Mouse (Mus musculus) midbrain, embryonic 10.5 days (tissue): ENCODE measurements around the gene Chrnb2. TPM values are rescaled to one million over a fixed set of nuclear protein-coding genes. Genes with fewer than 3 reads are reported as not detected.
"Not testable (repeated sequence)": the region's sequence is repeated elsewhere in the genome, so short reads cannot be mapped to it uniquely, and the experiment has no call there.

Experiments
- DNase-seq: peaks from one replicate; pipeline ENCODE4 v3.0.0-alpha.2; 2017; ENCODE audit warnings: low spot score
- H3K27ac ChIP-seq: fragments of 300-500 bp; sonication (generic); replicated peaks from 2 replicates; pipeline ENCODE4 v1.5.1; 2016; ENCODE audit warnings: mild to moderate bottlenecking
- H3K27me3 ChIP-seq: fragments of 300-500 bp; sonication (generic); 2 replicates; pipeline ENCODE4 v1.6.1; 2016; ENCODE audit warnings: low read depth, mild to moderate bottlenecking; ENCODE audit not compliant: poor library complexity, severe bottlenecking
- H3K36me3 ChIP-seq: fragments of 300-500 bp; sonication (generic); 2 replicates; pipeline ENCODE4 v1.6.1; 2016; ENCODE audit warnings: mild to moderate bottlenecking, moderate library complexity
- H3K4me1 ChIP-seq: fragments of 300-500 bp; sonication (generic); 2 replicates; pipeline ENCODE4 v1.6.1; 2016
- H3K4me3 ChIP-seq: fragments of 300-500 bp; sonication (generic); 2 replicates; pipeline ENCODE4 v1.5.1; 2016; ENCODE audit warnings: mild to moderate bottlenecking, moderate library complexity
- H3K9me3 ChIP-seq: fragments of 300-500 bp; sonication (generic); replicated peaks from 2 replicates; pipeline ENCODE4 v1.6.1; 2016; ENCODE audit warnings: mild to moderate bottlenecking
- WGBS: fragments of 180-500 bp; shearing (Covaris S2); methylation state at CpG from one replicate; pipeline ENCODE4 v1.1.7; 2016; 5-methylcytosine and 5-hydroxymethylcytosine counted together
- polyA plus RNA-seq: library from polyadenylated mRNA; unstranded; fragments of >200 nt; fragmentation: Nextera tagmentation; extraction: Ambion mirVana; gene quantifications from 2 replicates; pipeline ENCODE4 v1.2.1, GENCODE M21; 2016

Gene Chrnb2
- 5.9 and 11.3 TPM in 2 replicates for polyA plus RNA-seq

GRCm38 (mm10) chr3:89764119-89764724, at the start of gene Chrnb2:
Chrnb2 (minus strand) TSS chr3:89764632.
- no peaks in the 10 kb centered on the region; the same call in 1 of the 2 replicates for H3K36me3 ChIP-seq
- H3K4me3 ChIP-seq, result peak within 1 kb of the TSS; percentile 56
- H3K4me1 ChIP-seq, result peaks cover 34% of the 10 kb centered on the region
- DNase-seq, result peak; percentile 84
- peak within 1 kb of the TSS; percentile 74 for H3K27ac ChIP-seq
- peaks cover 24% of the 10 kb centered on the region for H3K27me3 ChIP-seq
- H3K9me3 ChIP-seq, result no peaks in the 10 kb centered on the region
- WGBS, result under 1% methylated on average over 36 of the region's 36 CpGs

- H3K36me3 ChIP-seq, result no peaks in the 10 kb centered on the region
- H3K27ac ChIP-seq, result no peak overlapping the region
- H3K4me1 ChIP-seq, result no peaks in the 10 kb centered on the region
- no peaks in the 10 kb centered on the region for H3K9me3 ChIP-seq
- no peak overlapping the region for H3K4me3 ChIP-seq
- no peaks in the 10 kb centered on the region for H3K27me3 ChIP-seq
- no peak for DNase-seq
- WGBS, result 73% methylated on average over 7 of the region's 7 CpGs
Measured at GRCm38 (mm10) chr3:89814051-89814450, 49.6 kb upstream of the Chrnb2 start.

- Histone ChIP-seq H3K27me3 (no peaks in the 10 kb centered on the region), H3K4me3 (no peak overlapping the region), H3K27ac (no peak overlapping the region), H3K36me3 (no peaks in the 10 kb centered on the region), H3K4me1 (no peaks in the 10 kb centered on the region), H3K9me3 (no peaks in the 10 kb centered on the region)
- DNase-seq, result no peak
- 71% methylated on average over 3 of the region's 3 CpGs for WGBS
Measured at GRCm38 (mm10) chr3:89812166-89812565, 47.7 kb upstream of the Chrnb2 start.

- Histone ChIP-seq H3K9me3 (no peaks in the 10 kb centered on the region), H3K4me1 (no peaks in the 10 kb centered on the region), H3K4me3 (no peak overlapping the region), H3K27ac (no peak overlapping the region), H3K36me3 (no peaks in the 10 kb centered on the region), H3K27me3 (no peaks in the 10 kb centered on the region)
- no peak for DNase-seq
Measured at GRCm38 (mm10) chr3:89810841-89811240, 46.4 kb upstream of the Chrnb2 start.

GRCm38 (mm10) chr3:89808638-89809037, 44.2 kb upstream of the Chrnb2 start:
- Histone ChIP-seq H3K9me3 (no peaks in the 10 kb centered on the region), H3K4me1 (no peaks in the 10 kb centered on the region), H3K36me3 (no peaks in the 10 kb centered on the region), H3K27me3 (no peaks in the 10 kb centered on the region), H3K4me3 (no peak overlapping the region), H3K27ac (no peak overlapping the region)
- WGBS, result 59% methylated on average over 9 of the region's 9 CpGs
- no peak for DNase-seq

- no peaks in the 10 kb centered on the region for H3K4me1 ChIP-seq
- no peak for DNase-seq
- H3K4me3 ChIP-seq, result no peak overlapping the region
- no peaks in the 10 kb centered on the region for H3K36me3 ChIP-seq
- 0 out of 2 replicates have a peak, but pooled peaks cover 4% of the 10 kb centered on the region for H3K27me3 ChIP-seq
- H3K27ac ChIP-seq, result no peak overlapping the region
- no peaks in the 10 kb centered on the region for H3K9me3 ChIP-seq
- 77% methylated on average over 5 of the region's 5 CpGs for WGBS
Measured at GRCm38 (mm10) chr3:89807881-89808280, 43.4 kb upstream of the Chrnb2 start.

GRCm38 (mm10) chr3:89807171-89807570, 42.7 kb upstream of the Chrnb2 start:
- Histone ChIP-seq H3K27me3 (0 out of 2 replicates have a peak, but pooled peaks cover 4% of the 10 kb centered on the region), H3K36me3 (no peaks in the 10 kb centered on the region), H3K4me1 (no peaks in the 10 kb centered on the region), H3K27ac (no peak overlapping the region), H3K4me3 (no peak overlapping the region), H3K9me3 (no peaks in the 10 kb centered on the region)
- 88% methylated on average over 3 of the region's 3 CpGs for WGBS
- DNase-seq, result no peak

GRCm38 (mm10) chr3:89806751-89807150, 42.3 kb upstream of the Chrnb2 start:
- H3K9me3 ChIP-seq, result no peaks in the 10 kb centered on the region
- H3K27ac ChIP-seq, result no peak overlapping the region
- H3K27me3 ChIP-seq, result 0 out of 2 replicates have a peak, but pooled peaks cover 4% of the 10 kb centered on the region
- DNase-seq, result no peak
- 82% methylated on average over 2 of the region's 2 CpGs for WGBS
- H3K4me1 ChIP-seq, result no peaks in the 10 kb centered on the region
- no peaks in the 10 kb centered on the region for H3K36me3 ChIP-seq
- no peak overlapping the region for H3K4me3 ChIP-seq

GRCm38 (mm10) chr3:89805179-89805578, 40.7 kb upstream of the Chrnb2 start:
- Histone ChIP-seq H3K4me3 (no peak overlapping the region), H3K4me1 (0 out of 2 replicates have a peak, but pooled peaks cover 2% of the 10 kb centered on the region), H3K9me3 (no peaks in the 10 kb centered on the region), H3K27me3 (0 out of 2 replicates have a peak, but pooled peaks cover 4% of the 10 kb centered on the region), H3K27ac (no peak overlapping the region), H3K36me3 (no peaks in the 10 kb centered on the region)
- 61% methylated on average over 4 of the region's 4 CpGs for WGBS
- no peak for DNase-seq

- Histone ChIP-seq H3K4me3 (no peak overlapping the region), H3K27me3 (peaks cover 12% of the 10 kb centered on the region; the same call in 1 of the 2 replicates), H3K9me3 (no peaks in the 10 kb centered on the region), H3K27ac (no peak overlapping the region), H3K36me3 (no peaks in the 10 kb centered on the region), H3K4me1 (peaks cover 10% of the 10 kb centered on the region)
- WGBS, result 77% methylated on average over 15 of the region's 15 CpGs
- DNase-seq, result no peak
Measured at GRCm38 (mm10) chr3:89802876-89803275, 38.4 kb upstream of the Chrnb2 start.

GRCm38 (mm10) chr3:89801507-89801847, 37.0 kb upstream of the Chrnb2 start:
- H3K36me3 ChIP-seq, result no peaks in the 10 kb centered on the region
- peaks cover 12% of the 10 kb centered on the region; the same call in 1 of the 2 replicates for H3K27me3 ChIP-seq
- WGBS, result 51% methylated on average over 3 of the region's 3 CpGs
- no peak overlapping the region for H3K4me3 ChIP-seq
- H3K27ac ChIP-seq, result no peak overlapping the region
- H3K4me1 ChIP-seq, result peaks cover 10% of the 10 kb centered on the region
- no peak for DNase-seq
- H3K9me3 ChIP-seq, result no peaks in the 10 kb centered on the region

GRCm38 (mm10) chr3:89800774-89801506, 36.5 kb upstream of the Chrnb2 start:
- no peaks in the 10 kb centered on the region for H3K36me3 ChIP-seq
- peaks cover 10% of the 10 kb centered on the region for H3K4me1 ChIP-seq
- H3K4me3 ChIP-seq, result no peak overlapping the region
- peaks cover 12% of the 10 kb centered on the region; the same call in 1 of the 2 replicates for H3K27me3 ChIP-seq
- DNase-seq, result no peak
- WGBS, result 69% methylated on average over 5 of the region's 5 CpGs
- no peak overlapping the region for H3K27ac ChIP-seq
- H3K9me3 ChIP-seq, result no peaks in the 10 kb centered on the region

GRCm38 (mm10) chr3:89800078-89800477, 35.6 kb upstream of the Chrnb2 start:
- H3K27me3 ChIP-seq, result peaks cover 12% of the 10 kb centered on the region; the same call in 1 of the 2 replicates
- DNase-seq, H3K4me3 ChIP-seq, H3K27ac ChIP-seq, H3K4me1 ChIP-seq, H3K9me3 ChIP-seq, H3K36me3 ChIP-seq: not testable (repeated sequence)
- 24% methylated on average over 3 of the region's 3 CpGs for WGBS
